Mouse (Mus musculus) hindbrain, embryonic 13.5 days (tissue): ENCODE results near the gene Stk10. TPM values are rescaled to one million over a fixed set of nuclear protein-coding genes. Genes with fewer than 3 reads are reported as not detected.

Experiments used
- ATAC-seq: fragments of 200-750 bp; cut with Nextera tagmentation; 2 replicates; pipeline ENCODE4 v1.8.0; 2017; ENCODE audit warnings: moderate TSS enrichment; ENCODE audit not compliant: low FRiP score
- H3K27ac ChIP-seq: fragments of 300-500 bp; sonication (generic); 2 replicates; pipeline ENCODE4 v1.5.1; 2015; ENCODE audit warnings: inconsistent platforms, mild to moderate bottlenecking, moderate library complexity
- H3K27me3 ChIP-seq: fragments of 300-500 bp; sonication (generic); 2 replicates; pipeline ENCODE4 v1.6.1; 2015; ENCODE audit warnings: mild to moderate bottlenecking, inconsistent platforms
- H3K36me3 ChIP-seq: fragments of 300-500 bp; sonication (generic); 2 replicates; pipeline ENCODE4 v1.6.1; 2015; ENCODE audit warnings: mild to moderate bottlenecking, inconsistent platforms
- H3K4me1 ChIP-seq: fragments of 300-500 bp; sonication (generic); replicated peaks from 2 replicates; pipeline ENCODE4 v1.6.1; 2015; ENCODE audit warnings: inconsistent platforms
- H3K4me2 ChIP-seq: fragments of 300-500 bp; sonication (generic); 2 replicates; pipeline ENCODE4 v1.6.1; 2015; ENCODE audit warnings: inconsistent platforms, mild to moderate bottlenecking, moderate library complexity
- H3K4me3 ChIP-seq: fragments of 300-500 bp; sonication (generic); 2 replicates; pipeline ENCODE4 v1.5.1; 2015; ENCODE audit warnings: mild to moderate bottlenecking, inconsistent platforms
- H3K9ac ChIP-seq: fragments of 300-500 bp; sonication (generic); 2 replicates; pipeline ENCODE4 v1.6.1; 2015; ENCODE audit warnings: mild to moderate bottlenecking, inconsistent platforms
- H3K9me3 ChIP-seq: fragments of 300-500 bp; sonication (generic); 2 replicates; pipeline ENCODE4 v1.6.1; 2016; ENCODE audit warnings: inconsistent platforms
- WGBS: fragments of 180-500 bp; shearing (Covaris S2); methylation state at CpG from one replicate; pipeline ENCODE4 v1.1.7; 2015; 5-methylcytosine and 5-hydroxymethylcytosine counted together
- polyA plus RNA-seq: library from polyadenylated mRNA; unstranded; fragments of >200 nt; fragmentation: Nextera tagmentation; extraction: Ambion mirVana; gene quantifications from 2 replicates; pipeline ENCODE4 v1.2.1, GENCODE M21; 2015

Stk10 gene
- polyA plus RNA-seq, 1 experiment from 2014 or later: 2.1 TPM

- Histone ChIP-seq H3K4me1 (0 out of 2 replicates have a peak, but pooled peaks cover 3% of the 10 kb centered on the region), H3K36me3 (no peaks in the 10 kb centered on the region), H3K27me3 (no peaks in the 10 kb centered on the region), H3K27ac (no peak overlapping the region), H3K4me2 (no peak overlapping the region), H3K9me3 (no peaks in the 10 kb centered on the region), H3K4me3 (no peak overlapping the region), H3K9ac (no peak overlapping the region)
- 65% methylated on average over 5 of the region's 5 CpGs for WGBS
- ATAC-seq: no peak
These were observed 49.7 kb downstream of the Stk10 start for GRCm38 (mm10) chr11:32582813-32583212.

- no peak for ATAC-seq
- H3K4me1 ChIP-seq: 0 out of 2 replicates have a peak, but pooled peaks cover 2% of the 10 kb centered on the region
- no peak overlapping the region for H3K27ac ChIP-seq
- H3K27me3 ChIP-seq: no peaks in the 10 kb centered on the region
- H3K4me2 ChIP-seq: no peak overlapping the region
- H3K36me3 ChIP-seq: no peaks in the 10 kb centered on the region
- H3K9me3 ChIP-seq: no peaks in the 10 kb centered on the region
- 71% methylated on average over 6 of the region's 6 CpGs for WGBS
- H3K9ac ChIP-seq: no peak overlapping the region
- H3K4me3 ChIP-seq: no peak overlapping the region
These were observed 52.9 kb downstream of the Stk10 start for GRCm38 (mm10) chr11:32585996-32586395.

DNA sequence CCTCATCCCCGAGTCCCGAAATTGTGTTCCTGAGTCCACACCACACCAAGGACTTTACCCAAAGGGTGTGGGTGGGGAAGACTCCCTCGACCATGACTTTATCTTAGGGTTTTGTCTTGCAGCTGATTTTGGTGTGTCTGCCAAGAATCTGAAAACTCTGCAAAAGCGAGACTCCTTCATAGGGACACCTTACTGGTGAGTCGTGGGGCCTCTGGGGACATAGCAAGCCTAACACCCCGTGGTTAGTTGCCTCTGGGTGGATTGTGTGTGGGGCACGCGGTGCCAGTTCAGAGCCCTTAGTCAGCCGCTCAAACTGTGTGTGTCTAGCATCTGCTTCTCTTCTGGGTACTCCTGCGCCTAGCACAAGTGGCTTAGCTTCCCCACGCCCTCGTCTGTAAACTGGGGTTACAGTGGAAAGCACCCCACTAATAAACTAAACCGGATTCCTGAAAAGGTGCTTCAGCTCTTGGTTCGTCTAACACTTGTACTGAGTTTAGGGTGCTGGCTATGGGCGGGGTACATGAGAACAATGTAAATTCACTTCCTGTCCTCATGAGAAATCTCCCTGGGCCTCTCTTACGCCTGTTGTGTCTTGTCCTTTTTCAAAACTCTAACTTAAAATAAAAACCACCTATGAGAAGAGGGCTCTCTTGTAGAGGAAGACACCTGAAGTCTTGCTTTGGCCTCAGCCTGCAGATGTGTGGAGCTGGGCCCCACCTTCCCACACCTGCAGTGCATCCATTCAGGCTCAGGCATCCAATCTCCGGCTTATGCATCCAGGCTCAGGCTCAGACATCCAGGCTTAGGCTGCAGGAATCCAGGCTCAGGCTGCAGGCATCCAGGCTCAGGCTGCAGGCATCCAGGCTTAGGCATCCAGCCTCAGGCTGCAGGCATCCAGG lies 54.3 kb downstream of the Stk10 start:
- H3K27ac ChIP-seq: peak overlapping the region; percentile 1; the same call in 1 of the 2 replicates
- H3K9me3 ChIP-seq: no peaks in the 10 kb centered on the region
- H3K4me3 ChIP-seq: no peak overlapping the region
- H3K4me2 ChIP-seq: no peak overlapping the region
- WGBS: 80% methylated on average over 17 of the region's 17 CpGs
- H3K27me3 ChIP-seq: no peaks in the 10 kb centered on the region
- H3K4me1 ChIP-seq: no peaks in the 10 kb centered on the region
- no peak for ATAC-seq
- H3K36me3 ChIP-seq: no peaks in the 10 kb centered on the region
- H3K9ac ChIP-seq: peak overlapping the region; percentile 71

GRCm38 (mm10) chr11:32588090-32588891 lies 55.2 kb downstream of the Stk10 start:
- ATAC-seq: peak; percentile 66
- H3K36me3 ChIP-seq: no peaks in the 10 kb centered on the region
- WGBS: 30% methylated on average over 15 of the region's 15 CpGs
- no peaks in the 10 kb centered on the region for H3K4me1 ChIP-seq
- H3K9ac ChIP-seq: peak overlapping the region; percentile 71
- peak overlapping the region; percentile 1; the same call in 1 of the 2 replicates for H3K27ac ChIP-seq
- H3K4me3 ChIP-seq: no peak overlapping the region
- H3K27me3 ChIP-seq: no peaks in the 10 kb centered on the region
- H3K9me3 ChIP-seq: no peaks in the 10 kb centered on the region
- no peak overlapping the region for H3K4me2 ChIP-seq

- no peaks in the 10 kb centered on the region for H3K36me3 ChIP-seq
- 80% methylated on average over 11 of the region's 11 CpGs for whole genome bisulfite sequencing
- no peaks in the 10 kb centered on the region for H3K4me1 ChIP-seq
- no peak overlapping the region for H3K4me3 ChIP-seq
- H3K4me2 ChIP-seq: no peak overlapping the region
- H3K9me3 ChIP-seq: no peaks in the 10 kb centered on the region
- H3K27me3 ChIP-seq: no peaks in the 10 kb centered on the region
- H3K9ac ChIP-seq: peak overlapping the region; percentile 43
- no peak overlapping the region for H3K27ac ChIP-seq
- ATAC-seq: peak; percentile 46
These were observed 55.7 kb downstream of the Stk10 start for GRCm38 (mm10) chr11:32588892-32589172.

- ATAC-seq: no peak
These were observed 56.1 kb downstream of the Stk10 start for GRCm38 (mm10) chr11:32589201-32589600.

GRCm38 (mm10) chr11:32589791-32590190 lies 56.7 kb downstream of the Stk10 start:
- Histone ChIP-seq H3K36me3 (no peaks in the 10 kb centered on the region), H3K9ac (no peak overlapping the region), H3K4me3 (no peak overlapping the region), H3K9me3 (no peaks in the 10 kb centered on the region), H3K4me1 (no peaks in the 10 kb centered on the region), H3K27me3 (no peaks in the 10 kb centered on the region), H3K27ac (no peak overlapping the region), H3K4me2 (no peak overlapping the region)
- no peak for ATAC-seq
- 91% methylated on average over 8 of the region's 8 CpGs for WGBS

More at GRCm38 (mm10) chr11:32589201-32589600, 56.1 kb downstream of the Stk10 start:
- Histone ChIP-seq H3K4me3 (no peak overlapping the region), H3K4me2 (no peak overlapping the region), H3K9ac (peak overlapping the region; percentile 43), H3K9me3 (no peaks in the 10 kb centered on the region), H3K36me3 (no peaks in the 10 kb centered on the region), H3K27ac (no peak overlapping the region), H3K4me1 (no peaks in the 10 kb centered on the region), H3K27me3 (no peaks in the 10 kb centered on the region)
- WGBS: 89% methylated on average over 12 of the region's 12 CpGs

- no peak overlapping the region for H3K4me3 ChIP-seq
- no peak overlapping the region for H3K27ac ChIP-seq
- H3K4me1 ChIP-seq: no peaks in the 10 kb centered on the region
- H3K9me3 ChIP-seq: no peaks in the 10 kb centered on the region
- H3K36me3 ChIP-seq: no peaks in the 10 kb centered on the region
- H3K27me3 ChIP-seq: no peaks in the 10 kb centered on the region
- H3K9ac ChIP-seq: no peak overlapping the region
- no peak overlapping the region for H3K4me2 ChIP-seq
- 88% methylated on average over 6 of the region's 6 CpGs for WGBS
- ATAC-seq: no peak
These were observed 57.1 kb downstream of the Stk10 start for GRCm38 (mm10) chr11:32590205-32590604.

- Histone ChIP-seq H3K4me1 (no peaks in the 10 kb centered on the region), H3K9ac (no peak overlapping the region), H3K4me3 (no peak overlapping the region), H3K27ac (peak overlapping the region; percentile 3; the same call in 1 of the 2 replicates), H3K27me3 (no peaks in the 10 kb centered on the region), H3K36me3 (peaks cover 11% of the 10 kb centered on the region; the same call in 1 of the 2 replicates), H3K9me3 (no peaks in the 10 kb centered on the region), H3K4me2 (no peak overlapping the region)
- WGBS: 62% methylated on average over 12 of the region's 12 CpGs
- peak; percentile 31 for ATAC-seq
These were observed 59.1 kb downstream of the Stk10 start for GRCm38 (mm10) chr11:32591921-32592850.

DNA sequence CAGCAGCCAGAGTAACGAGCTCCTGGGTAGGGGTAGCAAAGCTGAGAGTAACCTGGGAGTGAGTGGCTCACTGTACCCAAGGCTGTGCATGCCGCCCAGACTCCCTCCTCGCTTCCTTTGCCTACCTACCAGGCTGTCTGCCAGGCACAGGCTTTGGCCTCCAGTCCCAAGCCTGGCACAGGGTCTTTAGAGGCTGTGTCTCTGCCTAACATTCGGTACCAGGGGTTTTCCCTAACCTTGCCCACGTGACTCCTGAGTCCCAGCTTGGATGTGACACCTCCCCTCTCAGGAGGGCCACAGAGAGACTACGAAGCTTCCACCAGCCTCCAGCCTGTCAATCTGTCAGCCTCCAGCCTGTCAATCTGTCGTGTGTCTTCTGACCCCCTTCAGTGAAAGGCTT lies 60.0 kb downstream of the Stk10 start:
- no peak for ATAC-seq
- H3K27me3 ChIP-seq: no peaks in the 10 kb centered on the region
- no peak overlapping the region for H3K27ac ChIP-seq
- H3K4me1 ChIP-seq: no peaks in the 10 kb centered on the region
- H3K9ac ChIP-seq: no peak overlapping the region
- 71% methylated on average over 7 of the region's 7 CpGs for WGBS
- no peak overlapping the region for H3K4me3 ChIP-seq
- no peaks in the 10 kb centered on the region for H3K9me3 ChIP-seq
- H3K36me3 ChIP-seq: peaks cover 11% of the 10 kb centered on the region; the same call in 1 of the 2 replicates
- H3K4me2 ChIP-seq: no peak overlapping the region

- ATAC-seq: no peak
- Histone ChIP-seq H3K27ac (no peak overlapping the region), H3K4me2 (no peak overlapping the region), H3K4me3 (no peak overlapping the region), H3K9me3 (no peaks in the 10 kb centered on the region), H3K36me3 (peaks cover 11% of the 10 kb centered on the region; the same call in 1 of the 2 replicates), H3K27me3 (no peaks in the 10 kb centered on the region), H3K9ac (no peak overlapping the region), H3K4me1 (no peaks in the 10 kb centered on the region)
- WGBS: 92% methylated on average over 4 of the region's 4 CpGs
These were observed 61.0 kb downstream of the Stk10 start for GRCm38 (mm10) chr11:32594122-32594521.
